Mouse (Mus musculus) MEL (cell line): ENCODE results near the gene 4930512M02Rik.
A peak's percentile ranks its signal among the peaks of the same experiment; 100 is the strongest.

Experiments
- CTCF ChIP-seq, 3 experiments: IDR thresholded peaks in 2 of 3; conservative IDR thresholded peaks in 1 of 3; 2 replicates each; pipeline ENCODE4 v1.5.1; 2011 to 2012; ENCODE audit warnings: low read length in 3 of 3, low read depth in 2 of 3, mild to moderate bottlenecking in 2 of 3, improper control_type of control experiment in 1 of 3, inconsistent platforms in 1 of 3, mixed read lengths in 1 of 3, moderate library complexity in 1 of 3; ENCODE audit not compliant: control insufficient read depth in 1 of 3, insufficient read depth in 1 of 3, poor library complexity in 1 of 3, severe bottlenecking in 1 of 3
- EP300 ChIP-seq, 2 experiments: IDR thresholded peaks; 2 replicates each; pipeline ENCODE4 v1.6.1; 2011; ENCODE audit warnings: improper control_type of control experiment in 2 of 2, low read length in 2 of 2, low read depth in 1 of 2, mild to moderate bottlenecking in 1 of 2
- MAX ChIP-seq: IDR thresholded peaks from 2 replicates; pipeline ENCODE4 v1.6.1; 2011; ENCODE audit warnings: low read length, improper control_type of control experiment
- MAZ ChIP-seq: IDR thresholded peaks from 2 replicates; pipeline ENCODE4 v1.6.1; 2012; ENCODE audit warnings: low read depth, mild to moderate bottlenecking, inconsistent platforms, low read length, improper control_type of control experiment
- MEF2A ChIP-seq: IDR thresholded peaks from 2 replicates; pipeline ENCODE4 v1.6.1; 2014; ENCODE audit warnings: low read depth, mild to moderate bottlenecking, inconsistent platforms, low read length, improper control_type of control experiment; ENCODE audit not compliant: poor library complexity, insufficient replicate concordance, severe bottlenecking; ENCODE audit errors: extremely low read depth
- MXI1 ChIP-seq: IDR thresholded peaks from 2 replicates; pipeline ENCODE4 v1.6.1; 2011; ENCODE audit warnings: mild to moderate bottlenecking, low read depth, low read length, improper control_type of control experiment
- NELFE ChIP-seq: IDR thresholded peaks from 2 replicates; pipeline ENCODE4 v1.6.1; 2011; ENCODE audit warnings: low read depth, low read length, improper control_type of control experiment
- NRF1 ChIP-seq: IDR thresholded peaks from 2 replicates; pipeline ENCODE4 v1.6.1; 2014; ENCODE audit warnings: low read depth, mild to moderate bottlenecking, inconsistent platforms, low read length, improper control_type of control experiment, moderate library complexity; ENCODE audit not compliant: poor library complexity, insufficient read depth, severe bottlenecking
- POLR2A ChIP-seq, 2 experiments: IDR thresholded peaks; 2 replicates each; pipeline ENCODE4 v1.6.1; 2011 to 2012; ENCODE audit warnings: low read length in 2 of 2, mild to moderate bottlenecking in 2 of 2, control low read depth in 1 of 2, improper control_type of control experiment in 1 of 2, low read depth in 1 of 2, moderate library complexity in 1 of 2; ENCODE audit not compliant: control insufficient read depth in 1 of 2, insufficient read depth in 1 of 2, poor library complexity in 1 of 2
- POLR2AphosphoS2 ChIP-seq: IDR thresholded peaks from 2 replicates; pipeline ENCODE4 v1.6.1; 2011; ENCODE audit warnings: low read length, improper control_type of control experiment
- TAL1 ChIP-seq: IDR thresholded peaks from 2 replicates; pipeline ENCODE4 v1.6.1; 2012; ENCODE audit warnings: mild to moderate bottlenecking, inconsistent platforms, low read length, moderate library complexity, mixed read lengths
- ZC3H11A ChIP-seq: IDR thresholded peaks from 2 replicates; pipeline ENCODE4 v1.6.1; 2012; ENCODE audit warnings: low read depth, mild to moderate bottlenecking, inconsistent platforms, low read length, improper control_type of control experiment
- ZNF384 ChIP-seq: IDR thresholded peaks from 2 replicates; pipeline ENCODE4 v1.6.1; 2012; ENCODE audit warnings: low read depth, mild to moderate bottlenecking, inconsistent platforms, low read length, improper control_type of control experiment

DNA sequence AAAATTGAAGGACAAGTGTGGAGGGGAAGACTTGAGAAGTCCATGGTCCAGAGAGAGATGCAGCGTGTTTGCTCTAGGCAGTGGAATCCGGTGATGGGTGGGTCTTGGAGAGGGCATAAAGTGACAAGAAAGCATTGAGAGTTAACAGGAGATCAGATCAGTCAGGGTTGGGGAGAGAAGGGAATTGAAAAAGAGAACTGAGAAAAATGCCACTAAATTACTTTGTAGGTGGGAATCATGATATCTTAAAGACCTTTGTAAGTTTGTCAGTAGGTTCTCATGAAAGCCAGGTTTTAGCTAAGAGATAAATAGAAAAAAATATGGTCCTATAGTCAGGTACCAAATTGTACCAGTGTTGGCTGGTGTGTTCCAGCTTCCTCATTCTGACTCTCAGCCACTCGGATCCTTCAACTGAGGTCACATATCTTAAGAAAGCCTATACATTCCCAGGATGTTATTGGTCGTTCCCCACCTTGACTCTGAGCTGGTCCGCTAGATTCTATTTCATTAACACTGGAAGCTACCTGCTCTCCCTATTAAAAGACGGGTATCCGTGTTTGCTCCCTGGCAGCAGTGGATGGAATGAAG, 68.4 kb downstream of the 4930512M02Rik start:
- no peak for TF ChIP-seq NELFE
- no peak for TF ChIP-seq MAZ
- TF ChIP-seq CTCF (IDR thresholded peaks at IDR 0.05 in 2 of 3, conservative IDR thresholded peaks at IDR 0.05 in 1 of 3; ENCODE audit: control insufficient read depth in 1 of 3, insufficient read depth in 1 of 3, low read depth in 2 of 3, low read length in 3 of 3, poor library complexity in 1 of 3, severe bottlenecking in 1 of 3), result no peak
- TF ChIP-seq MXI1, result no peak
- peak in 1 of 2 experiments; percentile 60; a peak in 3 of 4 replicates for TF ChIP-seq EP300 (IDR thresholded peaks at IDR 0.05; ENCODE audit: low read depth in 1 of 2, low read length in 2 of 2)
- no peak for TF ChIP-seq ZC3H11A
- peak; percentile 2; the same call in 1 of the 2 replicates for TF ChIP-seq ZNF384
- no peak for TF ChIP-seq POLR2A (IDR thresholded peaks at IDR 0.05; ENCODE audit: control insufficient read depth in 1 of 2, insufficient read depth in 1 of 2, low read depth in 1 of 2, low read length in 2 of 2, poor library complexity in 1 of 2)
- TF ChIP-seq POLR2AphosphoS2, result no peak
- TF ChIP-seq MEF2A, result no peak
- no peak for TF ChIP-seq MAX
- no peak for TF ChIP-seq TAL1
- no peak for TF ChIP-seq NRF1
